Mouse (Mus musculus) A20 (cell line): ENCODE data around the gene Gpr171.
"Not testable (repeated sequence)": the region's sequence is repeated elsewhere in the genome, so short reads cannot be mapped to it uniquely, and the experiment has no call there.

Experiments
- DNase-seq: peaks from one replicate; pipeline ENCODE4 v3.0.0-alpha.2; 2011; ENCODE audit warnings: low read depth, low spot score

The Gpr171 gene

GRCm38 (mm10) chr3:59113973-59114517 lies 12.4 kb upstream of the Gpr171 start:
- no peak for DNase-seq

DNA sequence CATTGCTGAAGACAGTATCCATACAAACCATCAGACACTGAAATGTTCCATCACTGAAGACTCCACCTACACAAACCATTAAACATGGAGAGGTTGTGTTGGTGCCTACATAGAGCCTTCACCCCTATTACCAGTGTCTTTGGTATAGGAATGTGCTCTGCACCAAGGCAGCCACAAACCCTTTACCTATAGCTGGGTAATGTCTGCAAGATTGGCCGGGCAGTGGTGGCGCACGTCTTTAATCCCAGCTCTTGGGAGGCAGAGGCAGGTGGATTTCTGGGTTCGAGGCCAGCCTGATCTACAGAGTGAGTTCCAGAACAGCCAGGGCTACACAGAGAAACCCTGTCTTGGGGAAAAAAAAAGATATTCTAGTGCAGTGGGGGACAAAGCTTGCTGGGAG lies 11.7 kb upstream of the Gpr171 start:
- DNase-seq = not testable (repeated sequence)

DNA sequence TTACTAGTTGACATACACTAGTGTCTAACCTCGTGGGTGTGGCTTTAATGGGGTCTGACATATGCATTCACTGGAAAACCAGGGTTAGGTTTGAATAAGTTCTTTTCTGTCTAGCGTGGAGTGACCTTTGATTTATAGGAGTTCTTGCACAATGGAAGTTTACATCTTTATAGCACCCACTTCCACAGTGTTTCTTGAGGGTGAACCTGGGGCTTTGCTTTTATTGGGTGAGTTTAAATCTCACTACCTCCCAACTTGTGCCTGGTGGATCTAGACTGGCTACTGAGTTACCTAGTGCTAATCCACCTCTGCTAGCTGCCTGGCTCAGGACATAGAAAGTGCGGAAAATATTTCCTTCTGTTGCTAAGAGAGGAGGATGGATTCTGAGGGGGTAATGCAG lies 10.3 kb upstream of the Gpr171 start:
- DNase-seq = no peak

DNA sequence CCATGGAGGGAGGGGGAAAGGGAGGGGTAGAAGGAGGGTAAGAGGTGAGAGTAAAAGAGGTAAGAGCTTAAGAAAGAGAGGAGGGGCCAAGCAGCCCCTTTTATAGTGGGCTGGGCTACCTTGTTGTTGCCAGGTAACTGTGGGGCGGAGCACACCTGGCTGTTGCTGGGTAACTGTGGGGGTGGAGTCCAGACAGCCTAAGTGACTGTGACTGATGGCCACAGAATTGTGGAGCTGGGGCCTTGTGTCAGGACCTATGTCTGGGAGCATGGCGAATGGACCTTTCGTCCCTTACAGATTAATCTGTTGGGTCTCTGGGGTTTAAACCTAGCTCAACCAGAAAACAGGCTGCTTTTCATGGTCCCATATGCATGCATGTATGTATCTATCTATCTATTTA lies 8.2 kb upstream of the Gpr171 start:
- not testable (repeated sequence) for DNase-seq

- DNase-seq = no peak
Measured at GRCm38 (mm10) chr3:59107439-59107838, 5.8 kb upstream of the Gpr171 start.

DNA sequence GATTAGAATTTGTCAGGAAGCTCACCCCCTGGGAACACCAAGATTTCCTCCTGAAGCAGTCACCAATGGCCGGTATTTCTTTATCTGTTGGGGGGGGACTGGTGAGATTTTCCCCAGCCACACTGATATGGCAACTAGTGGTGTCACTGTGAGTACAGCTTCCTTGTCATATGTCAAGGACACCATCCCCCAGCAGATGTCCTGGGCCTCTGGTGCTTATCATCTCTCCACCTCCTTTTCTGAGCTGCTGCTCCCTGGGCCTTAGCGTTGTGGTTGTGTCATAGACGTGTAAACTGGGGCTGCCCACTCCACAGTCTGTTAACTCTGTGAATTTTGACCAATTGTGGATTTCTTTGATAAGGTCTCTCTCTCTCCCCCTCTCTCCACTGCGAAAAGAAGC lies 2.8 kb upstream of the Gpr171 start:
- DNase-seq = no peak

DNA sequence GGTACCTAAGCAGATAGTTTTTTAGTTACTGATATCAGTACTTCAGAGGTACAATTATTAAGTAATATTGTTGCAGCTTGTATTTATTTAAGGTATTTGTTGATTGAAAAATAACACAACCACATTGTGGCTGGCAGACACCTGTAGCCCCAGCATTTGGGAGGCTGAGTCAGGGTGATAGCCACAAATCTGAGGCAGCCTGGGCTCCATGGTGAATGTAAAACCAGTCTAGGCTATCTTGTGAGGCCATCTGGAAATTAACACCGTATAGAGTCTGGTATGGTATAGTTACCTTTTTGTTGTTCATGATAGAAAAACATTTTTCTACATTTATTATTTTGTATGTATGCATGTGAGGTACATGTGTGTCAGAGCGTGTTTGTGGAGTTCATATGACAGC lies 525 bp upstream of the Gpr171 start:
- DNase-seq = no peak

DNA sequence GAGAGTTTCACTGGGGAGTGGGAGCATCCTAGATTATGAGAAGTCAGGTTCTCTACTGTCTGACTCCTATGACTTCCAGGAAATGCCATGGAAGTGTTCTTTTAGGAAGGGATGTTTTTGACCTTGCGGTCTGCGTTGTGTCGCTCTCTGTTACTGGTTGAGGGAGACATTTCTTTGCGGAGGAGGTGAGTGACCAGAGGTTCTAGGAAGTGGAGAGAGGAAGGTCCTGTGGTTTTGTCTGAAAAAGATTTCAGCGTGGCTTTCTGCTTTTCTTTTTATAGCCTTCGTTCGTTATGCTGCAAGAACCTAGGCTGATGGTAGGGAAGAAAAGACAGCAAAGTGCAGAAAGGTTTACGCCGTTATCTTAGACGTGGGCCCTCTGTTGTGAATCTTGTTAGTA lies 3.1 kb downstream of the Gpr171 start:
- no peak for DNase-seq

- DNase-seq = no peak
Measured at GRCm38 (mm10) chr3:59097421-59097820, 4.2 kb downstream of the Gpr171 start.

DNA sequence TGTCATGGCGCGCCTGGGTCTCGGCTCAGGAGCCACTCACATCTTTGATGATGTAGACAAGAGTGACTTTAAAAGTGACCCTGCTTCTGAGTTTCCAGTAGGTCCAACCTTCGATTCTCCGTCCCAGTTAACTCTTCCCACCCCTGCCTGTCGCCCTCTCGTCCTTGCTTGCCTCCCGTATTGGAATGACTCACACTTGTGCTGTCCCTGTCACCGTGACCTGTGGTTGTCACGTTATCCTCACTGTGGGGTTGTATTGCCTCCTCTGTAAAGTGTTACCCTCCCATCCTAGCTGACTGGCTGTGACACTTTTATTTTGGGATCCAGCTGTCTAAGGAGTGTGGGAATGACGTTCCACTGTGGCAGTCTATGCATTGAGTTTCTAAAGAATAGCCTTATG lies 8.9 kb downstream of the Gpr171 start:
- DNase-seq = no peak

GRCm38 (mm10) chr3:59080919-59081318 lies 20.7 kb downstream of the Gpr171 start:
- peak; percentile 59 for DNase-seq

DNA sequence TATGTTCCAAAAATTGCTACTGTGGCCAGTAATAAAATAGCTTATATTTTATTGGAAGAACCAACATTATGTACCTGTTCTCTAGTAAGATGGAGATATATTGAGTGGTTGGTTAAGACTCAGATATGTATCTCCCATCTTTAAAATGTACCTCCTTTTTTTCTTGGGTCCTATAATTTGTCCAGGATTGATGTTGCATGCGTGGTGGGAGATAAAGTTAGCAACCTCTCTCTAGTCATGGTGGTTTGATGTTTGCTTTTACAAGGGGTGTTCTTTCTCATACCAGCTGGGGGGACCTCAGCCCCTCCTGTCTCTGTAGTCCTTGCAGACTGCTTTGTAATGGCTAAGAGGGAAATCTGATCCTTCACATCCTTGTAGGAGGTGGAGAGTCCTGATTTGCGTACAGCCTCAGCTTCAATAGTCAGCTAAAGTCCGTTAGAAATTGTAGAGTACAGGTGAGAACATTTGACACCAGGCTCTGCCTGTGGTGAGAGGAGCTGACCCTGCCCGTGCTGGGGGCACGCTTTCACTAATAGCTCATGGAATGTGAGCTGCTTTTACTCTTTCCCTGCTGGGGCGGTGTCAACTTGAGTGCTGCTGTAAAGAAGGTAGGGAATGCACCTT lies 21.2 kb downstream of the Gpr171 start:
- DNase-seq = no peak

DNA sequence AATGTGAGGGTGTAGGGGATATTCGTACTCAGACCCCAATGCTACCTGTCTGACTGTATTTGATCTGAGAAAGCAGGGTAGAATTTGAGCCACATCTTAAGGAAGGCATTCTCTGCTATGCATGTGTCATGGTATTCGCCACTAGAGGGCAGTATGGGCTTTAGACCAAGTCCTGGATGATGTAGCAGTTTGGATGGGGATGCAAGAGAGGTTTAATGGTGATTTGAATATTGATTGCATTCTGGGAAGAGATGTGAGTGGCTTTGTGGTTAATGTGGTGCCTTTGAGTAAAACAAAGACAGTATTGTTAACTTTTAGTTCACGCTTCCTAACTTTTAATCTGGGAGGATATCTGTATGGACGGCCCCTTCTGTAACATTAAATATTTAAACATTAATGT lies 22.3 kb downstream of the Gpr171 start:
- peak; percentile 75 for DNase-seq

DNA sequence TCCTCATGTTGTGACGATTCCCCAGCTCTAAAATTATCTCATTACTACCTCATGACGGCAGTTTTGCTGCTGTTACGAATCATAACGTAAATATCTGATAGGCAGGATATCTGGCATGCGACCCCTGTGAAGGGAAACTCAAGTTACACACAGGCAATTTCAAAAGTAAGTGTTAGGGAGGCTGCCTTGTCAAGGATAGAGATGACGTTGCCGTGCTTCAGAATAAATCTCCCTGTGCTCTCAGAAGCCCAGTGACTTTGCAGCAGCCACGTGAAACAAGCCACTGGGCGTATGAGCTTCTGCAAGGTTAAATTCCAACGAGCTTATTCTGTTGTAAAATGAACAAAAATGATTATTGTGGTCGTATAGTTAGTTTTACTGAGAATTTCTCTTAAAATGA lies 23.0 kb downstream of the Gpr171 start:
- no peak for DNase-seq

DNA sequence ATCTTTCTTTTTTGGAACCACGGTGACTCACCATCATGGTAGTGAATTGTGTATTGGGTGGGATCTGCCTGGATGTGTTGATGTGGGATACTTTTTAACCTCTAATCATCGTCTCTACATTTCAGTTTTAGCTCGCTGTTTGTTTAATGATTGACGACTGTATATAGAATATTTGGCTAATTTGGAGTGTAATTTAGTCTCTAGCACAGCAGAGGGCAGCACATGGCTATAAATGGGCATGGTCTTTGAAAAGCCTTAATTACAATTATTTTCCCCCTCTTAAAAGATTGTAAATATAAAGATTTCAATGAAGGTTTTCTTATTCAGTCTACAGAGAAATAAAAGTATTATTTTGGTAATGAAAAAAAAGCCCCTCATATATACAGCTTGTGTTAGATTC lies 24.3 kb downstream of the Gpr171 start:
- DNase-seq = peak; percentile 61

DNA sequence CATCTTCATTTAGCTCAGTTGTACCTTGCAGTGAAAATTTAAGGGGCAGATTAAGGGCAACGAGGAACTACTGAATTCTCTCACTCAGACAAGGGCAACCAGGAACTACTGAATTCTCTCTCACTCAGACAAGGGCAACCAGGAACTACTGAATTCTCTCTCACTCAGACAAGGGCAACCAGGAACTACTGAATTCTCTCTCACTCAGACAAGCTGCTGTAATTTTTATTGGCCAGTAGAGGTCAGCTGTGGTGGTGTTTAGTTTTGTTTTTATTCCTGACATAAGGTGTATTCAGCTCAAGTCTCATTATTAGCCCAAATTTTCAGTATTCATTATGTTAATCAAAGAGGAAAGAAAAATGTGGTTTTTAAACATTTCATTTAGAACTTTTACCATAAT lies 32.5 kb downstream of the Gpr171 start:
- DNase-seq = peak; percentile 39

GRCm38 (mm10) chr3:59066558-59067294 lies 34.9 kb downstream of the Gpr171 start:
- peak; percentile 25 for DNase-seq

DNA sequence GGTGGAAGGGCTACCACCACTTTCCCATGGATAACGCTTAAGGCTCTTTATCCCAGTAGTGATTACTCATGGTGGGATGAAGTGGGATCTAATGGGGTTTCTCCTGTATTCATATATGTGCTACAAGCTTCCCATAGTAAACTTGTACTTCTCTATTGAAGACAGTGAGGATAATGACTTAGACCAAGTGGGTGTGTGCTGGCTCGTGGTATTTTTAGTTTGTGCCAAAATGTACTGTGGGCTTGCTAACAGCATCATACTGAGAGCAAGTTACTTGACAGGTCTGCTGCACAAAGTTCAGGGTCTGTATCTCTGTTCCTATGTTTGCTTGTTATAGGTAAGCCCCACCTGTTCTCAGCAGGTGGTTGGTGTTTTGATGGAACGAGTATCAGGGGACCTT lies 35.7 kb downstream of the Gpr171 start:
- no peak for DNase-seq

DNA sequence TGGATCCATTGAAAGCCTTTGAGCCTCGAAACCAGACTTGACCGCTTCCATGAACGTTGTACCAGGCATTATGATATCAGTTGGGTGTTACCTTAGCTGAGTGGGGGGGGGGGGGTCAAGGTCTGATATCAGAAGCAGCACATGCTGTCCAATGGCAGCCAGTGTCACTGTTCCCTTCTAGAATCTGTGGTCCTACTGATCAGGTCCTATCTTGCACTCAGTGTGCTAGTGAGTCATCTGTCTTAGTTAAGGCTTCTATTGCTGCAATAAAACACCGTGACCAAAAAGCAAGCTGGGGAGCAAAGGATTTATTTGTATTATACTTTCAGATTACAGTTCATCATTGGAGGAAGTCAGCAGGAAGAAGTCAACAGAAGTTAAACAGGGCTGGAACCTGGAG lies 38.2 kb downstream of the Gpr171 start:
- no peak for DNase-seq

GRCm38 (mm10) chr3:59062141-59062540 lies 39.5 kb downstream of the Gpr171 start:
- no peak for DNase-seq

DNA sequence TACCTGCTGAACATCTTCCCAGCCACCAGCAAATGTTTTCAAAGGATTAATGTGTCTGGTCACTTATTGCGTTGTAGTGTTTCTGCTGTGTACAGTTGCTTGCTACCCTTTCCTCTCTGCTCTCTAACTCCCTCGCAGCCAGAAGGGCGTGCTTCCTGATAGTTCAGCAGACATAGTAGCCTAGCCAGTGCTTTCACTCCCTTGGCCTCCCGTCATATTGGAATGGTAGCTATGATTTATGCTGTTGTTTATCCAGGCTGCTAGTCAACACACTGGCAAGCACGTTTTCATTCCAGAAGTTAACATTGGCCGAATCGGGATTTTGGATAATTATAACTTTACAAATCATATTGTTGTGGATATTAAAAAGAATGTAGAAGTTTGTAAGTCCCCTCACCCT lies 41.5 kb downstream of the Gpr171 start:
- DNase-seq = no peak

- peak; percentile 78 for DNase-seq
Measured at GRCm38 (mm10) chr3:59059022-59059541, 42.5 kb downstream of the Gpr171 start.
